Mouse (Mus musculus) spleen, postnatal 14 days (tissue): ENCODE results near the gene Zkscan7.
"Not testable (repeated sequence)": the region's sequence is repeated elsewhere in the genome, so short reads cannot be mapped to it uniquely, and the experiment has no call there.

Source experiments
- DNase-seq, 2 experiments: peaks; one replicate each; pipeline ENCODE4 v3.0.0; 2021 to 2022; ENCODE audit warnings: low spot score in 2 of 2

Zkscan7 gene

DNA sequence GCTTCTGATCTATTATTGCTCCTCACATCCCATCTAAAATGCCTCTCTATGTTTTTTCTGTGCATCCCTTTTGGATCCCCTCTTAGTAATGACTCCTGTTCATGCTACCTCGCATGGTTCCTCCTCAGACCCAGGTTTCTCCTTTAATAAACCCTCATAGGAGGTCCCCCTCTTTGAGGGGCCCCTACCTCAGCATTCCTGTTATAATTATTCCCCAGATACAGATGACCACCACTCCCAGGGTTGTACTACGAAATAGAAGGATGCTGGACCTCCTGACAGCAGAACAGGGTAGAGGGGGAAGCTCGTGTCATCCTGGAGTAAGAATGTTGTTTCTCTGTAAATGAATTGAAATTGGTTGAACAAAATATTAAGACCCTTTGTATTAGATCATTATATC is at the start of gene Zkscan7:
Gene Zkscan7 (plus strand): TSS at position 301 of the 400 bp plus-strand sequence.
- no peak for DNase-seq

DNA sequence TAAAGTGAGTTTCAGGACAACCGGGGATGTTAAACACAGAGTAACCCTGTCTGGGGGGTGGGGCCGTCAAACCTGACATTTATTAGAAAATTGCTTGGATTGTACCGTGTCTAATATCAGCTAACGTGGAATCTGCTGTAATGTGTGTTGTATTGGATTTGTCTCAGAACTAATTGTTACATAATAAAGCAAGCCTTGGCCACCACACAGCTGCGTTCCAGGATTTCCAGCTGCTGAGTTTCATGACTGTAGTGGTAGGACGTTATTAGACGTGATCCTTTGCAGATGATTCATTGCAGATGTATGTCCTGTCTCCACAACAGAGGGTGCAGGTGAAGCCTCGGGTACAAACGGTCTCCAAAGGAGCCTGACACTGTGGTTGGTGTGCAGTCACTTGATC is 49.4 kb upstream of the Zkscan7 start:
- no peak for DNase-seq

DNA sequence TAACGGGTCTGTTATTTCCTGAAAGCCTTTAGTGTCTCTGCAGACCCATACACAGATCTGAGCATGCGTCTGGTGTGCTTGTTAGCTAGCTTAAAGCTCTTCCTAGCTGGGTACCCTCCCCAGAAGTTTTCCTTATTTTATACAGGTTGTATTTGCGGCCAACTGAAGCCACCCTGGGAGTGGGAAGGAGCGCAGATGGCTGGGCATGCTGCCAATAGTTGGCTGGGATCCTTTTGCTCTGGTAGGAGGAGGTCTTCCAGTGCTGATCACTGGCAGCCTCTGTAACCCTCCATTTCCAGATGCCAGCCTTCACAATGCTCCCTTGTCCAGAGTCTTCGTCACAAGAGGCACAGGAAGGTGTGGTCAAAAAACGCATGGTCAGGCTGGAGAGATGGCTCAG is 48.7 kb upstream of the Zkscan7 start:
- DNase-seq = no peak

DNA sequence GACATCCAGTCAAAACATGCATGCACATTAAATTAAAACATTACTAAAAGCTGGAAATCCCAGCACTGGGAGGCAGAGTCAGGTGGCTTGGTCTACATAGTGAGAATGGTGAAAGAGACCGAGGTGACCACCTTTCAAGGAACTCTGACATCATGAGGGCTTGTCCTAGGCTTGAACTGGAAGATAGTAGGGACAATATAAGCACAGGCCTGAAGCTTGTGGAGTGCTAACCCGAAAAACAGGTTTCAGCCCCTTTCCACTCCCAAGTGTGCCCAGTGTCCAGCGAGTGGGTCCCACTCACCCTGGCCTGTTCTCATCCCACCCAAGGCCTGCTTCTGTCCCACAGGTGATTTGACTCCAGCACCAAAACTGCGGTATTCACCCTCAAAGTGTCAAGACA is 48.3 kb upstream of the Zkscan7 start:
- DNase-seq = no peak

DNA sequence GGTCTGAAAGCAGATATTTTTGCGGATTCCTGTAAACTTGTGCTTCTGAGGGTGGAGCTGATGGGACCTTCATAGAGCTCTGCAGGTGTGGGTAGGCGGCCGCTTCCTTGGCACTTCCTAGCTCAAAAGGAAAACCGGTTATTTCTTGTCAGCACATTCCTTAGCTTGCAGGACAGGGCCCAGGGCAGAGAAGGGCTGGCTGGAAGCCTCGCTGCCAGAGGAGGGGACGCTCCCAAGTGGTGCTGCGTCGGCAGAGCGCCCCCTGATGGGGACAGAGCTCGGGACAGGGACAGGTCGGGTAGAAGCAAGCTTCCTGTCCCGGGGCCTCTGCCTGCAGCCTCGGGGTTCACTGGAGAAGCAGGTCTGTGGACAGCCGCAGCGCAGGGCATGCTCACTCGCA is 47.8 kb upstream of the Zkscan7 start:
- peak in 1 of 2 experiments; percentile 5 for DNase-seq

DNA sequence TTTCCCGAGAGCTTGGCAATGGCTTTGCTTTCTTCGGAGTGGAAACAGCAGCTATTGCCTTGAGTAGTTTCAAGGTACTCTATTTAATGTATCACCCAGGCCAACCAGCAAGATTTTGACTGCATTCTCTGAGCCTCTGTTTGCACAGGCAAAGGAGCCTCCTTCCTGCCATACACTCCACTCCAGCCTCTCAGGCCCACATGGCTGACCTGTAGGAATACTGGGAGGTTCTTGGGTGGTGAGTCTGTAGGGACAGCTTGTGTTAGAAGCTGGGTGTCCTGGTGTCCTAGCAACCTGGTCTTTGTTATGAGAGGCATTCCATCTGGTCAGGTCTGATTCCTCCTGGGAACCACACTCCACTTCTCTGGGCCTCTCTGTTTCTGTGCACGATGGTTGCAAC is 41.7 kb upstream of the Zkscan7 start, which contains the start of gene Gm35549:
Gene Gm35549 (minus strand): TSS at position 276 of the 400 bp plus-strand sequence.
- DNase-seq = no peak

DNA sequence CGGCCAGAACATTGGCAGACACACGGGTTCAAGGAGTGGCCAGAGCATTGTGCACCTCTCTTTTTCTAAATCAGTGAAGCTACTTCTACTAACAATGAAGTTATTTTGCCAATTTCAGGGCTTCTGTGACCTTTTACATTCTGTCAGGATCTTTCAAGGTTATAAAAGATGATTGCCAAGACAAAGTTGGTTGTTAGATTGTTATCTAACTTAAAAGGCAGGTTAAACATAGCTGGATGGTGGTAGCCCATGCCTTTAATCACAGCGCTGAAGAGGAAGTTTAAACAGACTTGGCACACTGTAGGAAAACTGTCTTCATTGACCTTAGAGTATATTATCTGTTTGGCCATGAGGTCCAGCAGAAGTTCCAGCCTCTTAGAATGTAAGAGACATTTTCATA is 39.9 kb upstream of the Zkscan7 start:
- no peak for DNase-seq

DNA sequence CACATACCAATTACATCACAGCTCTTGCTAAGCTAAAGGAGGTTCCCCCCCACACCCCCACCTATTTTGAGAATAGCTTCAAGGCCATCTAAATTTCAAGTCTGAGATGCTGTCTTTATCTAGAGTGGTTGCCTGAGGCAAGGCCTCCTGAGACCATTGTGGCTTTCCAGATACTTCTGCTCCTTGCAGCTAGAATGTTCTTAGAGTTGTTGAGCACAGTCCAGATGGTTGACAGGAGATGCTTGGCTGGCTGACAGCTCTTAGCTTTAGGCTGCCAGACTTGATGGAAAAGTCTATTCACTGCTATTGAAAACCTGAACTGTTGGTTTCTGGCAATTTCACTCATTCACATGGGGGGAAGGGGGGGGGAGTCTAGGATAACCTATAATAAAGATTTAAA is 39.3 kb upstream of the Zkscan7 start:
- DNase-seq = no peak

DNA sequence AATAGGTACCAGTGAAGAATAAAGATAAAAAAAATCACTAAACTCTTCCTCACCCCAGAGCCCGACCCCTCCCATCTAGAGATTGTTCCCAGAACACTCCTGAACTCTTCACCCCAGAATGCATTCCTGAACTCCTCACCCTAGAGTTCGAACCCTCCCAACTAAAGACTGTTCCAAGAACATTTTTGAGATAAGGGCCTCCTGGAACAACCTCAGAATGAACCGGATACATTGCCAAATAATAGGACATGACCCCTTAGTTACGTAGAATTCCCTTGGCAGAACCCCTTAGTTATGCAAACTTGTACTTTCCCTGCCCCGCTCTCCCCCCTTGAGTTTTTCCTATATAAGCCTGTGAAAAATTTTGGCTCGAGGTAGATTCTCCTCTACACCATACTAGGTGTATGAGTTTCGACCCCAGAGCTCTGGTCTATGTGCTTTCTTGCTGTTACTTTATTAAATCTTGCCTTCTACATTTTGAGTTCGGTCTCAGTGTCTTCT is 37.6 kb upstream of the Zkscan7 start:
- not testable (repeated sequence) for DNase-seq

DNA sequence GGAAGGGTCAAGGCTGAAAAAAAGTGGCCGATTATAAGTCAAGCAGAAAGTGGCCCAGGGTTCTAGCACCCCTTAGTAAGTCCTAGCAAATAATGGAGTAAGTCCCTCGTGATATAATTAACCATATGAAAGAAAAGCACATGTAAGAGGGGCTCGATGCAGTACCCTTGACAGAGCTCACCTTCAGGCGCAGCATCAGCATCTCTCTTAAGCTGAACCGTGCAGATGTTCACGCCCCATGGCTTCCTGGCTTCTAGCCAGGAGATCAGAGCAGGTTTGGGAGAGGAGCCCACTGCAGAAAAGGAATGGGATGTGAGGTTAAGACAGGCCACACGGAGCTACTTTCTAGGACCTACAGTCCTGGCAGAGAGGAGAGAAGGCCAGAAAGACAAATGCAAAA is 31.0 kb upstream of the Zkscan7 start:
- DNase-seq = no peak

DNA sequence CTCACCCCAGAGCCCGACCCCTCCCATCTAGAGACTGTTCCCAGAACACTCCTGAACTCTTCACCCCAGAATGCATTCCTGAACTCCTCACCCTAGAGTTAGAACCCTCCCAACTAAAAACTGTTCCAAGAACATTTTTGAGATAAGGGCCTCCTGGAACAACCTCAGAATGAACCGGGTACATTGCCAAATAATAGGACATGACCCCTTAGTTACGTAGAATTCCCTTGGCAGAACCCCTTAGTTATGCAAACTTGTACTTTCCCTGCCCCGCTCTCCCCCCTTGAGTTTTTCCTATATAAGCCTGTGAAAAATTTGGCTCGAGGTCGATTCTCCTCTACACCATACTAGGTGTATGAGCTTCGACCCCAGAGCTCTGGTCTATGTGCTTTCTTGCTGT is 30.3 kb upstream of the Zkscan7 start:
- DNase-seq = not testable (repeated sequence)

DNA sequence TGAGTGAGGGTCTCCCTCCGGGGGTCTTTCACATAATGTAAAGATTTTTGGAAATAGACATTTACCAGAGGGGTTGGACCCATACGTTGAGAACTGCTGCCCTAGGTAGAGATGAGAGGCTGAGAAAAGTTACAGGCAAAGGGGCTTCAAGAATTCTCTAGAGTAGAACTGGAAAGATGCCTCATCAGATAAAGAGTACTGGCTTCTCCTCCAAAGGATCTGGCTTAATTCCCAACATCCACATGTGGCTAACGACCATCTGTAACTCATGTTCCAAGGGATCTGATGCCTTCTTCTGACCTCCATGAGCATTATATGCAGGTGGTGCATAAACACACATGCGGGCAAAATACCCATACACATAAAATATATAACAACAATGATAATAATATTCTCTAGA is 29.9 kb upstream of the Zkscan7 start:
- DNase-seq = no peak

DNA sequence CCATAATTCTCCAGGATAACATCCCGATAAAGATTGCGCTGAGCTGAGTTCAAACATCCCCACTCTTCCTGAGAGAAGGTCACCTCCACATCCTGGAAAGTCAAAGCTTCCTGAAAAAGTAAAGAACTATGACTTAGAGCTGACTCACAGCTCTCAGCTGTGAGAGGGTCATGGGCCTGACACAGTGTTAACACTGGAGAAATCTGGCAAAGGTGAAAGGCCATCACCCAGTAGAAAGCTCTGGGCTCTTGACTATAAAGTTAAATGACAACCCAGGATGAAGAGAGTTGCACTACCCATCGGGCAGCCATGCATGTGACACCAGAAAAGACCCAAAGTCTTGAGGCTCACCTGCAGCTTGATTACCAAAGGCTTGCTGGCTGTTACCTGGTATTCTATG is 28.8 kb upstream of the Zkscan7 start:
- no peak for DNase-seq

DNA sequence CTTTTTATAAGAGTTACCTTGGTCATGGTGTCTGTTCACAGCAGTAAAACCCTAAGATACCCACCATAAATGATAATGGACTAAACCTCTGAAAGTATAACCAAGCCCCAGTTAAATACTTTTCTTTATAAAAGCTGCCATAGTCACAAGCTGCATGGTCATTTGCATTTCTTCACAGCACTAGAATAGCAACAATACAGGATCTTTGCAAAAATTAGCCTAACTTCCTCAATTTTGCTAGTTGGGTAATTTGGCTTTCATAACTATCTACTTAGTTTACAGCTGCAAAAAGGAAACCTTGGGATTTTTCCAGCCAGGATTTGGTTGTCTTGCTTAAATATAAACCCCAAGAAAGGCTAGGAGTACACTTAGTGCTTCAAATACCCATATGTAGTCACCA is 24.7 kb upstream of the Zkscan7 start:
- DNase-seq = no peak

DNA sequence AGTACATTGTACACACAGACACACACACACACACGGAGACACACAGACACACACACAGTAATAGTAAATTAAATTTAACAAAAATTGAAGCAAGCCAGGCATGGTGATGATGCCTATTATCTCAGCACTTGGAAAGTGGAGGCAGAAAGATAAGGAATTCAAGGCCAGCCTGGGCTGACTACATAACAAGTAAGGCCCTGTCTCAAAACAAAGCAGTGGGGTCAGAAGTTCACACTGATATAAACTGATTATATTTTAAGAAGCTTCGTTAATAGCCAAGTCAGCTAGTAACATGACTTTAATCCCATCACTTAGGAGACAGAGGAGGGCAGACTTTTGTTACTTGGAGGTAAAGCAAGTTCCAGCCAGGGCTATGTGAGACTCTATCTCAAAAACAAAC is 21.8 kb upstream of the Zkscan7 start:
- DNase-seq = no peak

DNA sequence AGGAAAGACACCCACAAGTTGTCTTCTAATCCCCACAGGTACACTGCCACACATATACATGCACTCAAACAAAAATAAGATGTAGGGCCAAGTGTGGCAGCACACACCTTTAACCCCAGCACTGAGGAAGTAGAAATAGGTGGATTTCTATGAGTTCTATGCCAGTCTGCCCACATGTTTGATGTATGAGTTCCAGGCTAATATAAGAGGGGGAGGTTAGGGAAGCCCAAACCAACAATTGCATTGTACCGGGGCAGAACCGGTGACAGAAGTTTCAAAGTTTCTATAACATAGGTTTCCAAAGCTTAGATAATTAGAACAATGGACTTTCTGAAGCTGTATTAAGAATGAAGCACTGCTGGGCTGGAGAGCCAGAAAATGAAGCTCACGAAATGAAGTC is 20.6 kb upstream of the Zkscan7 start:
- no peak for DNase-seq

DNA sequence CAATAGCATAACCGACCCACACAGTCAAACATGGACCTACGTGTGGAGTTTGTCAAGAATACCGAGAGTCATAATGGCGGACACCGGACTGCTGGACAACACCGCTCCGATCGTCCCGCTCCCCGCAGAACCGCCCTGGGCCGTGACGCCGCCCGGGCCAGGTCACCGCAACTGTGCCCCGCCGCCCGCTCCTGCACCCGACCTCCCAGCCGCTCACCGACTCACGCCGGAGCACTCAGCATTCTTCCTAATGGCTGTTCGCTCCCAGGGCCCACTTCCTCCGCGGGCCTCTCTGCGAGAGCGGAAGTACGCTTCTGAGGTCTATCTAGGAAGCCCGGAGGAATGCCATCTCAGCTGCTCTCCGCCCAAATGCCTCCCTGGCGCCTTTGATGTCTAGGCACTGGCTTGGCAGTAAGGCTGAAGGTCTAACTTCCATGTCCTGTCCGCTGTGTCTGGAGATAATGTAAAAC is 19.8 kb upstream of the Zkscan7 start, which contains the start of gene Zfp445:
Gene Zfp445 (minus strand): TSS at position 310 of the 470 bp plus-strand sequence.
- DNase-seq = peak; percentile 54 to 67

DNA sequence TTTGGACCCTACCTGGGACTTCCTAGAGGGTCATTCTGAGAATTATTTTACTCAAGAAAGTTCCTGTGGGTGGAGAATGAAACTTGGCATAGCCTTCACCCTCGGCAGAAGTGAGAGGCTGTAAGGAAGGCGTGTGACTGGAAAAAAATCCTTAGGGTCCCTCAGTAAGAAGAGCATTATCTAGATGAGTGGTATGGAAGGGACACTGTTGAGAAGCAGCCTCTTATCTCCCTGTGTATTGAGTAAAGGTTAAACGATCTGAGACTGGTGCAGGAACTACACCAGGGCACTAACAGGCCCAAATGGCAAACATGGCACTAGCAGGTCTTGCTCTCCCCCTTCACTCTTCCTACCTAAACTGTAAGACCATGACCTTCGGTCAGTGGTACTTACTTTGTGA is 19.3 kb upstream of the Zkscan7 start:
- no peak for DNase-seq

DNA sequence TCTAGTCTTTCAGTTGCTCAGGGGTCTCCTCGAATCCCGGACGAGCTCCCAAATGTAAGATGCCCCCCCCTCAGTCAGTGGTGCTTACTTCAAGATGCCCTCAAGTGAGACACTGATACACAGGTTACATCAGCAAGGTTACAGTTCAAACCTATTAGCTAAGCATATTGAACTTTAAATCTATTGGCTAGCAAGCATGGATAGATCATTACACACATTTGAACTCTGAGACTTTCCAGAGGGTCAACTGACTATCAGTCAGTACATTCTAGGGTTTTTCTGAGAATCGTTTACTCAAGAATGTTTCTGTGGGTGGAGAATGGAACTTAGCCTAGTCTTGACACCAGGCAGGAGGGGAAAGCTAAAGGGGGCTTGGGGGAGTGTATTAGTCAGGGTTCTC is 12.9 kb upstream of the Zkscan7 start:
- DNase-seq = no peak

DNA sequence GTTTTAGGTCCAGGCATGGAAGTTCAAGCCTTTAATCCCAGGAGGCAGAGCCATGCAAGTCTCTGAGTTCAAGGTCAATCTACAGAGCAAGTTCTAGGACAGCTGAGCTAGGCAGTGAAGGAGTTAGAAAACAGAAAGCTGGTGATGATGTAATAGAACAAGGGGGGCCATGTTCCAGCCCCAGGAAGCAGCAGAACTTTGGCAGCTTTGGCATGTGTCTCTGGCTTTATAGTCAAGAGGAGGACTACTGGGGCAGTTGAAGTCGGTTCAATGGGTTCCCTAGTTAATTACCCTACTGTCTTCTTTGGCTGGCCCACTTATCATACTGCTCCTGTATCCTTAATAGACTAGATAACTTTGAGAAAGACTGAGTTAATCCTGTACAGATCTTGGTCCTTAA is 10.8 kb upstream of the Zkscan7 start:
- no peak for DNase-seq

DNA sequence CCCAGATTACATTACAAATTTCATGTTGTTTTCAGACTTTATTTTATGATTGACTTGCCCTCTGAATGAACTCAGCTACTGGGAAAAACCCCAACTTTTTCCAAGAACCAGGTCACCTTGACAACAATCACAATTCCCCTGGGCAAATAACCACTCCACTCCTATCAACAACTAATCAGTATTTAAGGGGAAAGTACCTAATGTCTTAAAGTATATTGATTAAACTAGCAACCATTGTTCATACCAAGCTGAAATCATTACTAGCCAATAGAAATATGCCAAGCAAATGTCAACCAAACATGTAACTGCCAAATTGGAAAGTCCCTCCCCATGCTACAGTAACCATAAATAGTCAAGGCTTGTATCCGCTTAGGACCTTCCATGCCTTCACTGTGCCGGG is 10.3 kb upstream of the Zkscan7 start:
- no peak for DNase-seq

DNA sequence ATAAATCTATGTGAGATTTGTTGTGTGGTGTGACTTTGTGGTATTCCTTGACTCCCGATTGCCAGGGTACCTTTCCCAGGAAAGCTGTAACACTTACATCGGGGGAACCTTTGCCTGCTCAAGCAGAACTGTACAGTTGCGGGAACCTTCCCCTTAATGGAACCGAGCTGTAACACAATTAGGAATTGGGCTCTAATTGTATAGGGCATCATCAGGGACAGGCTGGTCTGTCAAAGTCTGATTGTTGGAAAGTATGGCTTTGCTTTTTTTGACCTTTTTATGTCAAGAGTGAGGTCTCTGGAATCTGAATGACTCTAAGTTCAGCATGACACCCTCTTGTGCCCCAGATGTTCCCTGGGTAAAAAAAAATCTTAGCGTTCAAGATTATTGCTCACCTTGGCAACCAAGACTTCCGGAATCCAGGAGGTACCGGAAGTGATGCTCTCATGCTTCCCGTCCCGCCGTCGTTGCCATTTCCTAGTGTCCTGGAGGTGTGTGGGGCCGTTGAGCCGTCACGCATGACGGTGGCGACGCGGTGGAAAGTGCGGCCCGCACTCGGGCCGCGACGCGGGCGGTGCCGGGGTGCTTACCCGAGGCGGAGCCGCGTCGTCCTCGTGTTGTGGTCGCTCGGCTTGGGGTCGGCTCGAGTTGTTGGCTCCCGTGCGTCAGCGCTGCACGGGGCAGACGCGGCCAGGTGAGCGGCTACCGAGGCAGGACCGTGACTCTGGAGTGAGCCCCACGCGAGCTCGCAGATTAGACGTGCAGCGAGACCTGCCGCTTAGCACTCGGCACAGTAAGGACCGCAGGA is 1.1 kb downstream of the Zkscan7 start:
- peak in 1 of 2 experiments; percentile 27 for DNase-seq

DNA sequence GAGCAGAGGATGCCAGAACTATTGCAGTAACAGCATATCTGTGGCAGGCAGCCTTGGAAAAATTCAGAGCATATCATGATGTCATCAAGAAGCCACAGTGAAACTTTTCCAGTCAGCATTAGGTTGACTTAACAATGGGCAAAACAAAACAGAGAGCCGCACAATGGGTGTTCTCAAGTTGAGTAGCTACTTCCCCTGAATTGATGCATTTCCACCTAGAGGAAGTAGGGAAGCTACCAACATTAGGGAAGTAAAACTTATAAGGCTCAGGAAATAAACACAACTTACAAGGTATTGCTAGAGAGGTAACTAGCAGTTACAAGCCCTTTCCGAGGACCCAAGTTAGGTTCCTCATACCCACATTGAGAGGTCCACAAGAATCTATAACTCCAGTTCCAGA is 15.6 kb downstream of the Zkscan7 start:
- no peak for DNase-seq
